Mouse (Mus musculus): Measurements from ENCODE around the gene Fam71f2. TPM values are rescaled to one million over a fixed set of nuclear protein-coding genes. Genes with fewer than 3 reads are reported as not detected.

Fam71f2 gene
- polyA plus RNA-seq, 1 experiment: 0.81 TPM

DNA sequence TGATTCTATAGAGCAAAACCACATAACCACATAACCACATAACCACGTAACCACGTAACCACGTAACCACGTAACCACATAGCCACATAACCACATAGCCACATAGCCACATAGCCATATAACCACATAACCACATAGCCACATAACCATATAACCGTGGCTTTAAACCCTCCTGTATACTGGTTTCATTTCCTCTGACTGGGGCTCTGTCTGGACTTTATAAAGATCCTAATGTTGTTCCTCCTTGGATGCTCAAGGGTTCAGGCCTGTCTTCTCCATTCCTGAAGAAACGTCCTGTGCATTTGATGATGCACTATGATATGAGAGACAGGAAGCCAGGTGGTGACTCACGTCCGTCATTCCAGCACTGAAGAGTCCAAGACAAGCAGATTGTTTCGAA, 47.6 kb downstream of the Fam71f2 start:
- 83% methylated on average over 9 of the region's 9 CpGs for WGBS
- DNase-seq (ENCODE audit: low read depth, low spot score): no peak

DNA sequence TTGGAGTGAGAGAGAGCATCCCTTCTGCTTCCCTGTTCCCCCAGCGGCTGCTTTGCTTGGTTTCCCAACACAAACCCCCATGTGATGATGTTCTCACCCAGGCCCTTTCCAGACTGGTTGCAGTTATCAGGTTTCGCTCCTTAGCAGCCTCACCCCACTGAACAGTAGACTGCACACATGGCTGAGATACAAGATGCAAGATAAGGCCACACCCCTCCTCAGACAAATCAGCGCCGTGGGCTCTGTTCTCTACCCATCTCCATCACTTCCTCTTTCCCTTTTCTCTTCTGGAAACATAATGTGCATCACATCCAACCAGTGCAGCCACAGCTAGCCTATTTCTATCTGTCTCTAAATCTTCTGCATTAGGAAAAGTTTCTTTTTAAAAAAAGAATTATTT, 50.1 kb downstream of the Fam71f2 start:
- DNase-seq (ENCODE audit: low read depth, low spot score): no peak
- WGBS: 48% methylated on average over 4 of the region's 4 CpGs

Other genes starting within 250 kb of the Fam71f2 start
- 2.8 and 3.5 TPM in 2 replicates for gene Lep, start 219.4 kb upstream of the Fam71f2 start, polyA plus RNA-seq (2012; rRNA removed)
- 3.9 and 5.7 TPM in 2 replicates for gene Rbm28, start 114.6 kb upstream of the Fam71f2 start, polyA plus RNA-seq (2012; rRNA removed)
- gene Prrt4, start 100.0 kb upstream of the Fam71f2 start, polyA plus RNA-seq (2012; rRNA removed): 0.14 and 0.15 TPM in 2 replicates
- 17.5 and 22.2 TPM in 2 replicates for gene Impdh1, start 63.2 kb upstream of the Fam71f2 start, polyA plus RNA-seq (2012; rRNA removed)
- 11.4 and 11.5 TPM in 2 replicates for gene Hilpda, start 7.1 kb upstream of the Fam71f2 start, polyA plus RNA-seq (2012; rRNA removed)
- not detected in 2 replicates for gene Fam71f1, start 39.5 kb downstream of the Fam71f2 start, polyA plus RNA-seq (2012; rRNA removed)
- gene Calu, start 68.5 kb downstream of the Fam71f2 start, polyA plus RNA-seq (2012; rRNA removed): 52.4 and 59.8 TPM in 2 replicates
- gene Opn1sw, start 108.9 kb downstream of the Fam71f2 start, polyA plus RNA-seq (2012; rRNA removed): 0.15 and 0.22 TPM in 2 replicates
- 1.7 and 2.0 TPM in 2 replicates for gene Ccdc136, start 116.7 kb downstream of the Fam71f2 start, polyA plus RNA-seq (2012; rRNA removed)
- gene Flnc, start 153.7 kb downstream of the Fam71f2 start, polyA plus RNA-seq (2012; rRNA removed): 7.9 and 11.4 TPM in 2 replicates
- 288 and 318 TPM in 2 replicates for gene Atp6v1f, start 188.1 kb downstream of the Fam71f2 start, polyA plus RNA-seq (2012; rRNA removed)
- gene Atp6v1fnb, start 191.8 kb downstream of the Fam71f2 start, polyA plus RNA-seq (2012; rRNA removed): not detected in 2 replicates
- 3.2 and 3.8 TPM in 2 replicates for gene Kcp, start 228.4 kb downstream of the Fam71f2 start, polyA plus RNA-seq (2012; rRNA removed)
- 18.5 and 20.4 TPM in 2 replicates for gene Irf5, start 247.0 kb downstream of the Fam71f2 start, polyA plus RNA-seq (2012; rRNA removed)